Mouse (Mus musculus) activated CD4-positive, CD25-positive, alpha-beta regulatory T cell, adult 9 weeks (primary cell): ENCODE data around the gene Vmn1r103. TPM values are rescaled to one million over a fixed set of nuclear protein-coding genes. Genes with fewer than 3 reads are reported as not detected.

Experiments used
- polyA plus RNA-seq: library from polyadenylated mRNA; unstranded; fragments of 100-300 nt; shearing (Covaris generic); gene quantifications from one replicate; pipeline ENCODE4 v1.2.1, GENCODE M21; 2017

Vmn1r103 gene
- polyA plus RNA-seq = not detected

DNA sequence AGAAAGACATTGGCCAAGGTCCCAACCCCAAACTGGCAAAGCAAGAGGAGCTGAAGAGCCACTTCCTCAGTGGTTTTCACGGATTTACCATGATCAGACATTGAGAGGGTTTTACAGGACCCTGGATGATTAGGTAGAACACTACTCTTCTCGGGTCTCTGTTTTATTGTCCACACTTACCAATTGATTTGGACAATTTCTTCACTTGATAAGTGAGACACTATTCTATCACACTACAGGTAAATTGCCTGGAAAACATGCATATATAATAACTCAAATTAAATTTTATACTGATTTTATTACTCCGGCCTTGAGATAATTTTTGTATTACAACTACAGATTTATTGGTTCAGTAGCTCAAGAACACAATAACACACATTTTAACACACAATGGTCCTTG is at the start of gene Vmn1r103:
Vmn1r103 (minus strand) TSS at position 101 of the 400 bp plus-strand sequence.

DNA sequence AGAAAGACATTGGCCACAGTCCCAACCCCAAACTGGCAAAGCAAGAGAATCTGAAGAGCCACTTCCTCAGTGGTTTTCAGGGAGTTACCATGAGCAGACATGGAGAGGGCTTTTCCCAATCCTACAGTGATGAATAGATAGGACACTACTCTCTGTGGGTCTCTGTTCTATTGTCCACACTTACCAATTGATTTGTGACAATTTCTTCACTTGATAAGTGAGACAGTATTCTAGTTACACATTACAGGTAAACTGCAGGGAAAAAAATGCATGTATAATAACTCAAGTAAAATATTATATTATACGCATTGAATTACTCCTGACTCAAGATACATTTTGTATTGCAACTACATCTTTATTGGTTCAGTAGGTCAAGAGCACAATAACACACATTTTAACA is 35.3 kb upstream of the Vmn1r103 start, which contains the start of gene Gm5726:
Gm5726 (minus strand) TSS at position 101 of the 400 bp plus-strand sequence.

DNA sequence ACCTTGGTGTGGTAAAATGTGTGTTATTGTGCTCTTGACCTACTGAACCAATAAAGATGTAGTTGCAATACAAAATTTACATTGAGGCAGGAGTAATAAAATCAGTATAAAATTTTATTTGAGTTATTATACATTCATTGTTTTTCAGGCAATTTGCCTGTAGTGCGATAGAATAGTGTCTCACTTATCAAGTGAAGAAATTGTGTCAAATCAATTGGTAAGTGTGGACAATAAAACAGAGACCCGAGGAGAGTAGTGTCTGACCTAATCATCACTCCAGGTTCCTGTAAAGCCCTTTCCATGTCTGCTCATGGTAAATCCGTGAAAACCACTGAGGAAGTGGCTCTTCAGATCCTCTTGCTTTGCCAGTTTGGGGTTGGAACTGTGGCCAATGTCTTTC is 23.2 kb upstream of the Vmn1r103 start, which contains the start of gene Vmn1r104:
Vmn1r104 (plus strand) TSS at position 301 of the 400 bp plus-strand sequence.

DNA sequence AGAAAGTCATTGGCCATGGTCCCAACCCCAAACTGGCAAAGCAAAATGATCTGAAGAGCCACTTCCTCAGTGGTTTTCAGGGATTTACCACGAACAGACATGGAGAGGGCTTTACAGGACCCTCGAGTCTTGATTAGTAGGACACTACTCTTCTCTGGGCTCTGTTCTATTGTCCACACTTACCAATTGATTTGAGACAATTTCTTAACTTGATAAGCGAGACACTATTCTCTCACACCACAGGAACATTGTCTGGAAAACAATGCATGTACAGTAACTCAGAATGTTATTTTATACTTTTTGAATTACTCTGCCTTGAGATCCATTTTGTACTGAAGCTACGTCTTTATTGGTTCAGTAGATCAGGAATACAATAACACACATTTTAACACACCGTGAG is 35.5 kb downstream of the Vmn1r103 start, which contains the start of gene Gm10670:
Gm10670 (minus strand) TSS at position 101 of the 400 bp plus-strand sequence.

Other genes starting within 250 kb of the Vmn1r103 start
- gene Gm5890, start 247.7 kb downstream of the Vmn1r103 start, polyA plus RNA-seq = not detected
- gene Gm4133, start 176.5 kb downstream of the Vmn1r103 start, polyA plus RNA-seq = not detected
- not detected for gene Gm5728, start 135.1 kb downstream of the Vmn1r103 start, polyA plus RNA-seq
- gene Vmn1r100, start 92.6 kb downstream of the Vmn1r103 start, polyA plus RNA-seq = not detected
- gene Vmn1r101, start 67.9 kb downstream of the Vmn1r103 start, polyA plus RNA-seq = not detected
- gene Gm10670, start 35.6 kb downstream of the Vmn1r103 start, polyA plus RNA-seq = not detected
- not detected for gene Vmn1r104, start 23.3 kb upstream of the Vmn1r103 start, polyA plus RNA-seq
- gene Gm5726, start 35.2 kb upstream of the Vmn1r103 start, polyA plus RNA-seq = not detected
- not detected for gene Gm4141, start 65.7 kb upstream of the Vmn1r103 start, polyA plus RNA-seq
- gene Gm4513, start 88.5 kb upstream of the Vmn1r103 start, polyA plus RNA-seq = not detected
- not detected for gene Vmn1r107, start 158.4 kb upstream of the Vmn1r103 start, polyA plus RNA-seq
- gene Vmn1r111, start 192.7 kb upstream of the Vmn1r103 start, polyA plus RNA-seq = not detected
- not detected for gene Gm10668, start 220.1 kb upstream of the Vmn1r103 start, polyA plus RNA-seq